Mouse (Mus musculus) CH12.LX (cell line): ENCODE results near the gene Rgs3.

Source experiments
- CTCF ChIP-seq, 2 experiments: IDR thresholded peaks in 1 of 2; conservative IDR thresholded peaks in 1 of 2; 2 replicates each; pipeline ENCODE4 v1.5.1; 2011 to 2012; ENCODE audit warnings: low read depth in 2 of 2, low read length in 2 of 2, improper control_type of control experiment in 1 of 2, inconsistent platforms in 1 of 2, mild to moderate bottlenecking in 1 of 2, moderate library complexity in 1 of 2
- POLR2A ChIP-seq: IDR thresholded peaks from 2 replicates; pipeline ENCODE4 v1.6.1; 2011; ENCODE audit warnings: low read depth, mild to moderate bottlenecking, improper control_type of control experiment, low read length
- USF1 ChIP-seq: IDR thresholded peaks from 2 replicates; pipeline ENCODE4 v1.6.1; 2014; ENCODE audit warnings: low read depth, mild to moderate bottlenecking, inconsistent platforms, low read length, improper control_type of control experiment
- ZC3H11A ChIP-seq: IDR thresholded peaks from 2 replicates; pipeline ENCODE4 v1.6.1; 2012; ENCODE audit warnings: low read depth, mild to moderate bottlenecking, inconsistent platforms, low read length, improper control_type of control experiment

DNA sequence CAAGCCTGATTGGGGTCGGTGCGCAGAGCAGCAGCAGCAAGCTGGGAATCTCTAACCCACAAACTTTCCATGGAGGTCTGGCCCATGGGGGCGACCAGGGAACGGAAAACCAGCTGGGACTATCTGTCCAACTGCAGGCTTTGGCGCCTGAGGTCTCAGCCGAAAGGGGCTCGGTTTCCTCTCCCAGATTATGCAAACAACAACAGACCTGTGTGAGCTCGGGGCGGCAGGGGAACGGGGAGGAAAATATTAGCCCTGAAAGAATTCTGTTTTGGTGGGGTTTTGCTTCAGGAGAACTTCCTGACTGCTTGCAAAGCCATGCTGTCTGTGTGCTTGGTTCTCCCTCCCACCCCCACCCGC lies 81.6 kb downstream of the Rgs3 start:
- TF ChIP-seq ZC3H11A (no peak), USF1 (no peak), POLR2A (no peak), CTCF (conservative IDR thresholded peaks at IDR 0.05 in 1 of 2, IDR thresholded peaks at IDR 0.05 in 1 of 2; ENCODE audit: low read depth in 2 of 2, low read length in 2 of 2) (no peak)
